Mouse (Mus musculus): ENCODE measurements at regions not wholly inside any gene's neighbourhood (a gene's known extent, or its start where the extent isn't known, plus 50 kb on each side); places are given as distances from the start of the nearest gene placed in this dataset.

DNA sequence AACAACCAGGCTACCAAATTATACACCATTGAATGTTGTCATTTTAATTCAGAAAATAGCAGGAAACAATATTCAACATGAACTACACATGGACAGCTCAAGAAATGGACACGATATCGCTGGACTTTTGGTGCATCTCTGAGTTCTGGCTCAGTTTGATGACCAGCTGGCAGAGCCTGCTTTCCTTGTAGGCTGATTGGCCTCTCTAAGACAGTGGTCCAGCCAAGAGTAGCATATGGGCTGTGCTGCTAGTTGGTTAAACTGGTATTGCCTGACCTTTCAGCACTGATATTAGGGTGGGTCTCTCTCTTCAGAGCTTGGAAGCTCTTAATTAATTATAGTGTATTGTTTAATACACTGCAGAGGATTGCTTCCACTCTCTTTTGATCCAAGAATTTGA, 705.8 kb upstream of the Ddx18 start:
- DNase-seq: no peak

DNA sequence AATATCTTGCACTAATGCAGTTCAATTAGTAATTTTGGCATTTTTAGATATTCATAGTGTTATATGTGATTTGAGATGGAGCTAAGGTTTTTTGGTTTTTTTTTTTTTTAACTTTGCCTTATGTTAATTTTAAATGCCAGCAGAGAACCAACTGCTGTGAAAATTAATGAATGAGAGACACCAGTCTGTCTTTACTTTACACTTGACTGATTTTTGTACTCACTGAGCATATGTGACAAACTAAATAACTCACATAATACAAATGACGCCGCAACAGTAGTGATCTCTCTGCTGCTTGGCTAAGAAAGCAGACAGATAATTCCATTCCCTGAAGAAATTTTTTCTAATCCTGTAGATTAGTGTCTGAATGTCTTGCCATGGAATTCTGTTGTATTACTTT, 675.2 kb upstream of the Ddx18 start:
- DNase-seq: no peak

DNA sequence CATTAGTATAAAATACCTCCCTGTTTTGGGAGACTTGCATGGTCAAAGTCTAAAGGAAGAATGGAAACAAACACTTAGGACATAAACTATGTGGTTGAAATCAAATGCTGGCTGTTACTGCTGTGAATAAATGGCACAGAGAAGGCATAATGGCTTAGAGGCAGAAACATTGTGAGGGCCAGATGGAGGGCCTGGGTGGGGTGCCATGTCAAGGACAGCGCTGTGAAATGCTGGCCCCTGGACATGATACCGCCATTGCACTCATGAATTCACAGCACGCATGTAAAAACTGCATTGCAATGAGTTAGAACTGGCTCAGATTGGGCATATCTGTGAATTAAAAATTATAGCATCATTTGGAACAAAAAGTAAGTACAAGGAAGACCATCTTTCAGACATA, 673.7 kb upstream of the Ddx18 start:
- DNase-seq: no peak

DNA sequence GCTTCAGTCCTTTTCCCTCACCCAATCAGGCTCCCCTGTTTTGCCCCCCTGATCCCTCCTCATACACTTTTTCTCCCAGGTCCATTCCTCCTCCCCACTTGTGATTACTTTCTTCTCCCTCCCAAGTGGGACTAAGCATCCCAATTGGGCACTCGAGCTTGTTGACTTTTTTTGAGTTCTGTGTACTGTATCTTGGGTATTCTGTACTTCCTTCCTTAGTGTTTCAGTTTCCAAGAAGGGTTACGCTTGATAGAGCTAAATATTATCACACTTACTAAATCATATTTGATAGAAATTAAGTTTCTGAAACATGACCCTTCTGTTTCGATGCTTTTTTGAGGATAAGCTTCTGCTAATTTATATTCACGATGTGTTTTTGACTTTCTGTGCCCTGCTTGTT, 662.7 kb upstream of the Ddx18 start:
- no peak for DNase-seq

DNA sequence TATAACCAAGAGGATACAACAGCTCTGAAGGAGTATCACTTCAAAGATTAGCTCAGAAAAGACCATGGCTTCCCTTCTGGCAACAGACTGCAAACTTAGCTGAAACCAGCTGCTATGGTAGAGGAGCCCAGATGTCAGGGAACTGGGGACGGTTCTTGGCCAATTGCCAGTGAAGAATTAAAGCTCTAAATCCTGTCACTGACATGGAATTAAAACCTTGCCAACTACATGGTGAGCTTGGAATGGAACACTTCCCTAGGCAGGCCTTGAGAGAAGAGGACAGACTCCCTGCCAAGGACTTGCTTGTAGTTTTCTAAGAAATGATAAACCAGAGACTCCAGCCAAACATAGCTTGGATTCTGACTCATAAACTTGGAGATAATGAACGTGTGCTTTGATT, 644.7 kb upstream of the Ddx18 start:
- peak in 1 of 2 experiments; percentile 5 for DNase-seq

DNA sequence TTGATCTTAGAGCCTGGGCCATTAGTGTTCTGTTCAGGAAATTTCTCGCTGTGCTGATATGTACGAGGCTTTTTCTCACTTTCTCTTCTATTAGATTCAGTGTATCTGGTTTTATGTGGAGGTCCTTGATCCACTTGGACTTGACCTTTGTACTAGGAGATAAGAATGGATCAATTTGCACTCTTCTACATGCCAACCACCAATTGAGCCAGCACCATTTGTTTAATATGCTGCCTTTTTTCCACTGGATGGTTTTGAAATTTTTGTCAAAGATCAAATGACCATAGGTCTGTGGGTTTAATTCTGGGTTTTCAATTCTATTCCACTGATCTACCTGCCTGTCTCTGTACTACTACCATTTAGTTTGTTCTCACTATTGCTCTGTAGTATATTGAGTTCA, 640.8 kb upstream of the Ddx18 start:
- DNase-seq: no peak

DNA sequence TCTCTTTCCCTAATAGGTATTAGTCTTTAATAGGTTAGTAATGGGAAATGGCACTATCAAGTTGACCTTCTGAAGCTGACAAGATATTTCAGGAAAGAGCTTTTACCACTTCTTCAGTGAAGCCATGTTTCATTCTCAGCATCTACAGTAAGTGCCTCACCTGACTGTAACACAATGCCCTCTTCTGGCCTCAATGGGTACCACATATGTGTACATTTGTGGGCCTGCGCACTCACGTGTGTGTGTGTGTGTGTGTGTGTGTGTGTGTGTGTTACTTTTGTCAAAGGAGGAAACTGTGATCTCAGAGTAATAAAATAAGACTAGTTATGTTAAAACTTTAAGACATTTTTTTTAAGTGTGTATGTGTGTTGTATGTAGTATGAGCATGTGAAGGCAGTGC, 601.8 kb upstream of the Ddx18 start:
- DNase-seq: no peak

DNA sequence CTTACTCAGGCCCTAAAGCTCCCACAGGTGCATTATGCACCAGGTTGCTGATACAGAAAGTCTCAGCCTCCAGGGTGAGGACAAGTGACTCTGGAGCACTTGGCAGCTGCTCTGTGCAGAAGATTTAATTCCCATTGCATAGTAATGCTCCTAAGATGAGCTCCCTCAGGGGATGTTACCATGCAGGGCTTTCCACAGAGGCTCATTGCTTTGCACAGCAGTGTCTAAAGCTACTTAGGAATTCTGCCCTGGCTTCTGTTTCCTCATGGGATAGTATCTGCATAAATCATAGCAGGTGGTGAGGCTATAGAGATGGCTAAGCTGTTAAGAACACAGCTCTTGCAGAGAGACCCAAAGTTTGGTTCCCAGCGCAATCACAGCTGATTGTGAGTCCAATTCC, 594.0 kb upstream of the Ddx18 start:
- DNase-seq: no peak

DNA sequence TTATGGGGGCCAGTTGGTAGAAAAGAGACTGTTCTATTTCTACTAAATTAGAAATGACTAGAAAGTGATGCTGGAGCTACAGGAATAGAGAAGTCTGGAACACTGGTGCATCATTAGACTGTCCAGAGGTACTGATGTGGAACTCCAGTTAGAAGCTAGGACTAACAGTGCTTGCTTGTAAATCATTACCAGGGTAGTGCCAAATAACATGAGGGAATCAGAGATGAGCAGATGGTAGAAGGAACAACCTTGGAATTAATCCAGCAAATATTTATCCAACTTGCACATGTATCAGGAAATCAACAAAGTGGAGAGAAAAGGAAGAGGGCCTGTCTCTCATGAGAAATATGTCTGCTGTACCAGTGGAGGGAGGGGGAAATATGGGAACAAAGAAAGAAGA, 573.6 kb upstream of the Ddx18 start:
- DNase-seq: no peak

DNA sequence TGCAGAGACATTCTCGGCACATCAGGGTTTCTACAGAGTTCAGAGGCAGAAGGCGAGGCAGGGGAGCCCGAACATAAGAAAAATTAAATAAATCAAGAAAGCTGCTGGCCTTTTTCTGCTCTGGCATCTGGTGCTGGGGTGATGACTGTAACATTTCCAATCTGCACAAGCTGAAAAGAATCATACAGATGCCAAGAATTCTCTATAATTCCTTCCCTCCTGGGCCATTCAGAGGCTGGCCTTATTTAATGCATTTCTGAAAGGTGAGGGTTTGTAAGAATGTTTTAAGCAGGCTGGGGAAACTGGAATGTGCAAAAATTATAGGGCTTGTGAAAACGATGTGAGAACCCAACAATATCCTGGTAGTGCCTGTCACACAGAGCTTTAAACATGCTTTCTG, 556.2 kb upstream of the Ddx18 start:
- DNase-seq: no peak

DNA sequence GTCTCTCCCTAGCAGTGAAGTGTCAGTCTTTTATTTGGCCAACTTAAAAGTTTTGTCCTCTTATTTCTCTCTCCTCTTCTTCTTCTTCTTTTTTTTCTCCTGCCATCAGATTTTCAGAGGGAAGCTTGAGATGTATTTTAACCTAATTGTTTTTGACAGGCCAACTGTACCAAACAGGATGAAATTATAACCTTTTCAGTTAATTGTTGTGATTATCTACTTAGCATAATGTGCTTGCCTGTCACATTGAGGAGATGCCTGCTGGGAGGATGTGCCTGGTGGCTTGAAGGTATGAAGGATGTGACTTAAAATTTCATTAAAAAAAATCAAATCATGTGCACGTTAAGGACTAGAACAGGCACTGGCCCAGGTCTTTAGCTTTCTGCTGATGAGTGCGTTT, 527.9 kb upstream of the Ddx18 start:
- DNase-seq: no peak

DNA sequence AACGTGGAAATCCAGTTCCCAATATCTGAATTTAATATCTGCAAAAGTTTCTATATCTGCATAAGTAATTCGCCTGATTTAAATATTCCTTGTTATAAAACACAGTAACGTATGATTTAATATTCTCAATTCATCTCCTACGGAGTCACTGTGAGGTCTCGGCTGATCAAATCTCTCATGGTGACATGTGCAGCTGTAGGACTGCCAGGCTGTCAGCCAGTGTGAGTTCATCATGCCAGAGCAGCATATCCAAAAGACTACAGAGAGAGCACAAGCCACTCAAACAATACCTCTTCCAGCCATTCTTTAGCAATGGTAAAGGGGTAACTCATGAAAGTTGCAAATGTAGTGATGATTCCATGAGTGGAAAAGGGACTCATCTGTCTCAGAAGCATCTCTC, 514.7 kb upstream of the Ddx18 start:
- DNase-seq: no peak

DNA sequence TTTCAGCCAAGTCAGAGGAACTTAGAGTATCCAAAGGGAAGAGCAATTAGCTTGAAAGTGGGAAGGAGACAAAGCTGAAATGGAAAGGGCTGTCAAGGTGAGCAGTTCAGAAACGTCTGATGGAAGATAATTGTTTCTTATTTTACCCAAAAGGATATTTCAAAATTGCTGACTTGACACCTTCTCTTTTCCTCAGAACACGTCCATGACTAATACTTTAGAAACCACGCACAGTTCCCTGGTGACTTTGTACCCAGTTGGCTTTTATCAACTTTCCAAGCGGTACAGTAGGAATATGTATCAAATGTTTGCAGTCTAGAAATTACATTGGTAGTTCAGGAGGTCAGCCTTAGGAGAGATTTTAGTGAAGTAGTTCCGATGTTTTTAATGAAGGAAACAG, 508.3 kb upstream of the Ddx18 start:
- DNase-seq: no peak

DNA sequence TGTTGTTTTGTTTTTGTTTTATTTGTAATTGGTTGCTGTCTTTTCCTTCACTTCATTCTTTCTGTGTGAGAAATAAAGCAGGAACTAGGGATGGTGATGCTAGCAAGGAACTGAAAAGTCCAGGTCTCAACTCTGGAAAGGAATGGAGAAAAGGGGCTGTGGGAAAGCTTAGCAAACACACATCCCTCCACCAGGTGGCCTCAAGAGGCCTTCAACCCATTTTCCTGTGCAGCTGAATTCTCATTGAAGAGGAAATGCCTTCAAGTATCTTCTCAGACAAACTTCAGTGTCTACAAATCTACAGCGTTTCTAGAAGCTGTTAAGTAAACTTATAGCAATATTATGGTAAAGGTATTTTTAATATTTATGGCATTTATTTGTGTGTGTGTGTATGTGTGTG, 487.4 kb upstream of the Ddx18 start:
- DNase-seq: no peak

DNA sequence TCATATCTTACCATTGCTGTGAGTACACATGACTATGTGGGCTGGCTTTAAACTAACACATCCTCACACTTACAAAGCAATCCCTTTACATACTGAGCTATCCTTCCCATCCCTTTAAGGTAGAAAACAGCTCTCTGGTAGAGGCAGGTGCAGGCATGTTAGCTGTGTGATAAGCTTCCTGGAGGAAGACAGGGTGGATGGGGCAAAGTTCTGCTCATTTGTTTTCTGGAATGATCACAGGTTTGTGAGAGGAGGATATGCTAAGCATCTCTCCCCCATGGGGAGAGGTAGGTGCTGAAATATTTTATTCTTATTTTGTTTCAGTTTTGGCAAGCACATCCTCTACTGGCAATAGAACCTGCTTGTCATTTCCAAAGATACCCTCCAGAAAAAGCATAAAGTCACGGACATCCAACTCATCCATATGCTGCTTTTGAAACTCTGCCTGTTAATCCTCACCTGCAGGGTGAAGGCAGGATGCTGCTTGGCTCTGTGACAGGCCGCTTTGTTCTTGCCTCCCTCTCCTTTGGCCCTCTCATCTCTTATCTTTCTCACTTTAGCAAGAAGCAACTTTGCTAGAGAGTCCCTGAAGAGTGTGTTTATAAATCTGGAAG, 480.4 kb upstream of the Ddx18 start:
- no peak for DNase-seq

DNA sequence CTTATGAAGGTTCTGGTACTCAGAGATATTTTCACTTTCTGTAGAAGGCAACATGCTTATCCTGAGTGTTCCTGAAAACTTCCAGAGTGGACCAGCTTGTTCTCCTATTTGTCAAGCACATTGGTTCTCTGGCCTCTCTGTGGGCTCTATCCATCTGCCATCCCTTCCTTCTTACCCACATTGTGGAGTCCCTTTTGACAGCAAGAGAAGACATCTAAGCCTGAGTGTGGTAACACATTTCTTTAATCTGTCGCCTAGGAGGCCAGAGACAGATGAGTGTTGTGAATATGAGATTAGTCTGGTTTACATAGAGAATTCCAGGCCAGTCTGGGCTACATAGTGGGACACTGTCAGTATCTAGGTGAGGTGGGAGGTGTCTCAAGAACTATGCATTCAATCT, 476.1 kb upstream of the Ddx18 start:
- DNase-seq: no peak

DNA sequence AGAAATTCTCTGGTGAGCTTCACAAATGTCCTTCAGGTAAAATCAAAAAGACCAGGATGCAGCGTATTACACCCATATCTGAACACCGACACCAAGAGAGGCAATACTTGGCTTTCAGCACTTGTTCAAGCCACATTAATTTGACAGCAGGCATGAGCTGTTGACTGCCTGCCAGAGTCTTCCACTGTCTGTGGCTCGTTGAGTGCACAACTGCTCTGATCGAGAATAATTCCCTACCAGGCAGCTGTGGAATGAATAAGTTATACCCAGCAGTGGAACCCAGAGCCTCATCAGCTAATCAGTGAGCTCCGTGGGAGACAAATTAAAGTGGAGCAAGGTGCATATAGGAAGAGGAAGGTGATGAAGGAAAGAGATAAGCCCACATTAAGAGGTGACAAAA, 475.3 kb upstream of the Ddx18 start:
- DNase-seq: no peak

DNA sequence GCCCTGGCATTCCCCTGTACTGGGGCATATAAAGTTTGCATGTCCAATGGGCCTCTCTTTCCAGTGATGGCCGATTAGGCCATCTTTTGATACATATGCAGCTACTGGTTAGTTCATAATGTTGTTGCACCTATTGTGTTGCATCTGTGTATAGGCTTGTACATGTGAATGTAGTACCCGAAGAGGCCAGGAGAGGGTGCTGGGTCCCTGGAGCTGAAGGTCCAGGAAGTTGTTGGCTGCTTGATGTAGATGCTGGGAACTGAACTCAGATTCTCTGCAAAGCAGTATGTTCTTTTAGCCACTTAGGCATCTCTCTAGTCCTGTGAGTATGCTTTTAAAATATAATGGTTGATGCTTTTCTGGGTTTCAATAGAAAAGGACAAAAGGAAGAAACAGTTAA, 440.0 kb upstream of the Ddx18 start:
- DNase-seq: no peak

DNA sequence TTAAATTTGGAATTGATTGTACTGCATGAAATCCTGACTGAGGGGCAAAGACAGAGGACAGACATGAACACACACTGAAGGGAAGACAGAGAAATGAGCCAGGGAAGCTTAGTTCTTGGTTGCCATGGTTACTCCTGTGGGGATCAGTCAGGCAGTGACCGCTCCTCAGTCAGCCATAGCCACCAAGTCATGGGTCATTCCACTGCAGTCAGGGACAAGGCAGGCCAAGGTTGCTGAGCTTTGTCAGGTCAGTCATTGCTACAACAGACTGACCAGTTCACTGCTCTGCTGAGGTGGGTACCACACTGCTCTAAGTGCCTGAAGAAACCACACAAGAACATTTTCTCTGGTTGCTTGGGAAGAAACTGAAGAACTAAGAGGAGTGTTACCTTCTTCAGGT, 428.7 kb upstream of the Ddx18 start:
- DNase-seq: no peak

DNA sequence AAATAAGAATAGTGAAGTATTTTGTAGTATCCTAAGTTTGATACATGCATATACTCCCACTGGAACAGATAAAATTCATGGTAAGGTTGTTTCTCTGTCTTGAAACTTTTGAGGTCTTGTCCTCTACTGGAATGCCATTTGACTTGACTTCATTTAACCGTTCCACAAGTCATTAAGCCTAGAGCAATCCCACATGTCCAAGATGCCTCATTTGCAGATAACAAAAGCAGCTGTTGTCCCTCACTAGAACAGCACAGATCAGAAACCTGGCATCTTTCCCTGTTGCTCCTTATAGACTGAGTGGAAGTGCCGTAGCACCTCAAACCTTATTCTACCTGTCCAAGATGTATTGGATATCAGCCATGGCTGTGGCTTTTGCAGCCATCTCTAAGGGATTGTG, 422.9 kb upstream of the Ddx18 start:
- DNase-seq: no peak

DNA sequence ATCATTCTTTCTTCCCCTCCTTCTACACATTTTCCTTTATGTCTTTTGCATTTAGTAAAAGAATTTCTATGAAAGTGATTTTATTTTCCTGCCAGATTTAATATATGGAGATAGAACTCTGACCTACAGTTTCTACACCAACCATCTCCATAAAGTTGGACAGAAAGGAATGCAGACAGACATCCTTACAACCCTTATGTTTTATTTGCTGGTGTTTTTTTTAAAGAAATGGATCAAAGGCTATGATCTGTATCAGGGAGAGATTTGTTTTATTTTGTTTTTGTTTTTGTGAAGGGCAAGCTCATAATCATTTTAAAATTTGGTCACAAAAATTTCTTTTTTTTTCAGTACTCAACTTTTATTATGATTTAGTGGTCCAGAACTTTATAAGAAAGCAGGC, 391.2 kb upstream of the Ddx18 start:
- DNase-seq: no peak

DNA sequence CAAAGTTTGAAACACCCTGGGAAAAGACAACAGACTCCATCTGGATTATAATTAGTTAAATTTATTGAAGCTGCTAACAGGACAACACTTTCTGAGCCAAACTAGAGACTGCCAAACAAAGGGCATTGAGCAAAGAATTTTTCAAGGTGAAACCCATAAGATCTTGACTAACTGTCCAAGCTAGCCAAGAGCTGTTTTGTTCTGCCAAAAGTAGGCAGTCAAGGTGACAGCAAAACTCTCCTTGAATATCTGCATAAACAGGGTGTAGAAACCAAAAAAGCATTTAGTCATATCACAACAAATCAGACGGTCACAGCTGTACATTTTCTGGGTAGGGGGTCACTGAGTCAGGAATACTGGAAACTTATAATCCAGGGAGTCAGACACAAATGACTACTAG, 368.1 kb upstream of the Ddx18 start:
- no peak for DNase-seq
